In the genomic region with DNA sequence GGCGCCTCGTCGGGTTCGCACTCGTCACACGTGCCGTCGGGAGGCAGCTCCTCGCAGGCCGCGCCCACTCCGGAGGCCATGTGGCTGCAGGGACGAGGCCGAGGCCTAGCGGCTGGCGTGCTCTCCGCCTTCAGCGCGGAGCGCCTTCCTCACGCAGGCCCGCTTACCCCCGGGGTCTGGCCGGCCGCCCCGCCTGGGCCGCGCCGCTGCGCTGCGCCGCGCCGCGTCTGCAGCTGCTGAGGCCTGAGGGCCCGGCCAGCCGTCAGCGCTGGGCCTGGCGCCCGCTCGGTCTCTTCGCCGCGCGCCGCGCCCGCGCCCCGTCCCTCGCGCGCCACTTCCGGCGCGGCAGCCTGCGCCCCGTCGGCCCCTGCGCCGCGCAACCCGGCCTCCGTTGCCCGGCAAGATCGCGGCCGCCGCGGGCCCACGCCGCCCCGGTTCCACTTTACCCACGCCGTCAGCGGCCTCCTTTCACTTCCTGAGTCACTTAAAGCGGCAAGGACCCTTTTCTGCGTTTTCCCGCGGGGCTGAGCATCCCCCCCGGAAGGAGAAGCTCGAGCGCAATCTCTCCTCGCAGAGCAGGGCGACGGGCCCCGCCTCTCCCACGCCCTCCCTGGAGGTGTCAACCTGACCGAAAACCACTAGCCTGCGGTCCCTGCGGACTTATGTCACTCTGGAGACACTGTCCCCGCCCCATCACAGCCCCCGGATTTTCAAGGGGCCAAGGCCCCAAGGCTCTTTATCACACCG, we compare ENCODE assay signal across 8 mouse cellular contexts. TPM values are rescaled to one million over a fixed set of nuclear protein-coding genes. Genes with fewer than 3 reads are reported as not detected.
DNase-seq lines count a peak whose midpoint lies in the region; ATAC-seq and TF ChIP-seq lines count a peak whose summit lies in the region.

No protein-coding gene starts in this region.

- peaks cover 8% of the 10 kb centered on the region; the same call in 1 of the 2 replicates for H3K9me3 ChIP-seq in erythroblast, embryonic 14.5 days (ENCODE audit: control insufficient read depth, low read length)
- H3K9me3 ChIP-seq in heart, embryonic 12.5 days (replicated peaks) = no peaks in the 10 kb centered on the region
- no peaks in the 10 kb centered on the region for H3K9me3 ChIP-seq in kidney, postnatal 0 days (replicated peaks; ENCODE audit: low read length)

- H3K4me2 ChIP-seq in heart, embryonic 12.5 days = peak overlapping the region; percentile 89
- peak overlapping the region; percentile 82 for H3K4me2 ChIP-seq in kidney, postnatal 0 days (ENCODE audit: low read length)

- H3K4me1 ChIP-seq in erythroblast, embryonic 14.5 days (ENCODE audit: control insufficient read depth) = peaks cover 31% of the 10 kb centered on the region
- peaks cover 21% of the 10 kb centered on the region for H3K4me1 ChIP-seq in heart, embryonic 12.5 days (replicated peaks)
- H3K4me1 ChIP-seq in kidney, postnatal 0 days (replicated peaks; ENCODE audit: insufficient read depth, low read length) = peaks cover 15% of the 10 kb centered on the region
- H3K4me1 ChIP-seq in liver, adult 2 months (ENCODE audit: control insufficient read depth, insufficient read depth, low read length) = peaks cover 9% of the 10 kb centered on the region

- TF ChIP-seq POLR2A in liver, adult 2 months (IDR thresholded peaks at IDR 0.05; ENCODE audit: extremely low read depth, insufficient read depth, low read length) = 0 out of 2 replicates have a peak, but pooled peaks have one; percentile 5

- ATAC-seq in heart, embryonic 12.5 days (ENCODE audit: insufficient number of reproducible peaks, low FRiP score) = peak; percentile 92
- peak; percentile 88 for ATAC-seq in kidney, postnatal 0 days (replicated peaks; ENCODE audit: low FRiP score, low read depth)
- peak; percentile 72 for ATAC-seq in monocyte, adult 5-6 weeks (replicated peaks; ENCODE audit: insufficient number of reproducible peaks, low FRiP score, low TSS enrichment, poor library complexity, severe bottlenecking)

- H3K9ac ChIP-seq in heart, embryonic 12.5 days = peak overlapping the region; percentile 83
- H3K9ac ChIP-seq in kidney, postnatal 0 days (ENCODE audit: low read depth, low read length) = peak overlapping the region; percentile 96
- peak overlapping the region; percentile 75 for H3K9ac ChIP-seq in liver, adult 2 months (ENCODE audit: low read depth, low read length)

- peak overlapping the region; percentile 96 for H3K27ac ChIP-seq in heart, embryonic 12.5 days (ENCODE audit: poor library complexity, severe bottlenecking)
- peak overlapping the region; percentile 98 for H3K27ac ChIP-seq in kidney, postnatal 0 days
- H3K27ac ChIP-seq in liver, adult 2 months (replicated peaks; ENCODE audit: insufficient read depth, low read depth, low read length) = peak overlapping the region; percentile 35

- no peak for TF ChIP-seq CTCF in kidney, postnatal 0 days (IDR thresholded peaks at IDR 0.05; ENCODE audit: low read depth)
- no peak for TF ChIP-seq CTCF in liver, adult 2 months (IDR thresholded peaks at IDR 0.05; ENCODE audit: low read depth, low read length)

- H3K36me3 ChIP-seq in erythroblast, embryonic 14.5 days (ENCODE audit: control insufficient read depth) = peaks cover 3% of the 10 kb centered on the region
- no peaks in the 10 kb centered on the region for H3K36me3 ChIP-seq in heart, embryonic 12.5 days
- no peaks in the 10 kb centered on the region for H3K36me3 ChIP-seq in kidney, postnatal 0 days (ENCODE audit: insufficient read depth, low read length)
- H3K36me3 ChIP-seq in liver, adult 2 months (ENCODE audit: control insufficient read depth, insufficient read depth, low read length) = no peaks in the 10 kb centered on the region

- peaks cover 14% of the 10 kb centered on the region for H3K27me3 ChIP-seq in erythroblast, embryonic 14.5 days (ENCODE audit: control insufficient read depth)
- H3K27me3 ChIP-seq in heart, embryonic 12.5 days (replicated peaks) = no peaks in the 10 kb centered on the region
- H3K27me3 ChIP-seq in kidney, postnatal 0 days (ENCODE audit: insufficient read depth, low read length) = no peaks in the 10 kb centered on the region; the same call in 1 of the 2 replicates
- no peaks in the 10 kb centered on the region for H3K27me3 ChIP-seq in liver, adult 2 months (ENCODE audit: control insufficient read depth, insufficient read depth, low read length)

- H3K4me3 ChIP-seq in erythroblast, embryonic 14.5 days (replicated peaks) = peak overlapping the region; percentile 71
- H3K4me3 ChIP-seq in heart, embryonic 12.5 days = peak overlapping the region; percentile 82
- H3K4me3 ChIP-seq in kidney, postnatal 0 days (replicated peaks; ENCODE audit: low read depth, low read length) = peak overlapping the region; percentile 64
- peak overlapping the region; percentile 73 for H3K4me3 ChIP-seq in liver, adult 2 months (ENCODE audit: insufficient read depth, low read depth, low read length)

- peak; percentile 87 for DNase-seq in CD4-positive helper T cell, adult 2 months (ENCODE audit: low read depth, low spot score)
- DNase-seq in brain, embryonic 18.5 days (ENCODE audit: low read depth, low spot score) = peak; percentile 83
- DNase-seq in kidney, postnatal 0 days (ENCODE audit: low spot score) = peak; percentile 90
- peak; percentile 84 for DNase-seq in liver, adult 2 months (ENCODE audit: extremely low read depth, low read depth, low spot score)
- DNase-seq in spleen, postnatal 36 days (ENCODE audit: low spot score in 2 of 2) = peak; percentile 91 to 92

- WGBS in heart, embryonic 12.5 days = 9% methylated on average over 93 of the region's 94 CpGs
- WGBS in kidney, postnatal 0 days = under 1% methylated on average over 78 of the region's 94 CpGs
- 3% methylated on average over 94 of the region's 94 CpGs for WGBS in liver, adult 2 months

- H3K79me2 ChIP-seq in liver, adult 2 months (ENCODE audit: control insufficient read depth, insufficient read depth, low read length) = peaks cover 12% of the 10 kb centered on the region

RNA-seq across cellular contexts. Expression of a gene that starts 6.8 kb away (rescaled TPM):
- polyA plus RNA-seq in erythroblast, embryonic 14.5 days (2012) = 0.18 and 0.30 TPM in 2 replicates
- 39.5 and 42.8 TPM in 2 replicates for polyA plus RNA-seq in heart, embryonic 12.5 days (2016; fragmentation: Nextera tagmentation; extraction: Ambion mirVana)
- polyA plus RNA-seq in kidney, postnatal 0 days (2015; fragmentation: Nextera tagmentation; extraction: Ambion mirVana) = 20.1 and 24.5 TPM in 2 replicates
- 13.3 and 14.8 TPM in 2 replicates for total RNA-seq in liver, adult 2 months (2014; rRNA removed)
- polyA plus RNA-seq in liver, adult 2 months (2012; rRNA removed) = 10.8 and 11.5 TPM in 2 replicates
- total RNA-seq in monocyte, adult 5-6 weeks (2017) = 29.3 to 39.8 TPM (median 36.1 TPM) in 3 replicates

RNA-seq across cellular contexts. Expression of a gene that starts 51.5 kb away (rescaled TPM):
- polyA plus RNA-seq in erythroblast, embryonic 14.5 days (2012) = 0.03 TPM in 1 of 2 replicates, not detected in the other
- polyA plus RNA-seq in heart, embryonic 12.5 days (2016; fragmentation: Nextera tagmentation; extraction: Ambion mirVana) = 4.3 TPM in 2 replicates
- polyA plus RNA-seq in kidney, postnatal 0 days (2015; fragmentation: Nextera tagmentation; extraction: Ambion mirVana) = 10.0 and 12.1 TPM in 2 replicates
- not detected in 2 replicates for total RNA-seq in liver, adult 2 months (2014; rRNA removed)
- polyA plus RNA-seq in liver, adult 2 months (2012; rRNA removed) = 0.04 TPM in 1 of 2 replicates, not detected in the other
- not detected in 3 replicates for total RNA-seq in monocyte, adult 5-6 weeks (2017)

Comparison
In these comparisons a context has a peak if more than half of its experiments do, and no peak if none do; other contexts are left out.
1. Peak in every context shown above with its lines: DNase-seq, ATAC-seq, H3K4me3 ChIP-seq and H3K27ac ChIP-seq.
2. H3K27ac ChIP-seq: peak in every context shown above with its lines; median percentile 98 in kidney, postnatal 0 days; 96 in heart, embryonic 12.5 days; 35 in liver, adult 2 months.